Comparison of ENCODE assay signal across 8 mouse cellular contexts in the genomic region with DNA sequence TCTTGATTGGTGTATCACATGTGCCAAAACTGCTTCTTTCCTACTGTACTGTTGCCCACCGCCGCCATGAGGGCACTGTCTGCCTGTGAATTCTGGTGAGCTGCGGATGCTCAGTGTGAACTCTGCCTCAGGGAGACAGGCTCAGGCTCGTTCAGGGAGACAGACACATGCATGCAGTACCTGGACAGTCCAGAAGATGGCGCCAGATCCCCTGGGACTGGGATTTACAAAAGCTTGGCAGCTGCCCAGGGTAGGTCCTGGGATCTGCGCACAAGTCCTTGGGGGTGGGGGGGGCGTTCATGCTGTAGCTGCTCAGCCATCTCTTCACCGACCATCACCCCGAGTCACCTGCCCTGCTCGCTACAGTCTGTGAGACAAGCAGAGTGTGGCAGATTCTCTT.
DNase-seq lines count a peak whose midpoint lies in the region; ATAC-seq and TF ChIP-seq lines count a peak whose summit lies in the region.

No protein-coding gene starts in this region.

- DNase-seq in CD4-positive helper T cell, adult 2 months (ENCODE audit: low read depth, low spot score): peak; percentile 27
- peak; percentile 78 for DNase-seq in adrenal gland, postnatal 36 days
- peak; percentile 65 to 85 for DNase-seq in heart, postnatal 10 days
- DNase-seq in layer of hippocampus, adult 11-12 months (ENCODE audit: low spot score): peak; percentile 77
- DNase-seq in lung, postnatal 0 days (ENCODE audit: low spot score): peak; percentile 81
- DNase-seq in retina, embryonic 14.5 days (ENCODE audit: low spot score): peak; percentile 89
- peak; percentile 26 for DNase-seq in urinary bladder, postnatal 10 days (ENCODE audit: low spot score)

- H3K9ac ChIP-seq in lung, postnatal 0 days (replicated peaks; ENCODE audit: low read depth): no peak overlapping the region

- H3K4me2 ChIP-seq in lung, postnatal 0 days (replicated peaks; ENCODE audit: low read depth, low read length): no peak overlapping the region

- no peaks in the 10 kb centered on the region for H3K9me3 ChIP-seq in lung, postnatal 0 days (ENCODE audit: low read length)

- no peak overlapping the region for H3K4me3 ChIP-seq in embryonic fibroblast, embryonic 13.5 days (ENCODE audit: insufficient read depth, low read length)
- no peak overlapping the region for H3K4me3 ChIP-seq in lung, postnatal 0 days (ENCODE audit: low read depth, low read length)

- intact Hi-C loops in heart, postnatal 10 days (cut with DNase I): no loop called here

- H3K27me3 ChIP-seq in lung, postnatal 0 days (replicated peaks; ENCODE audit: insufficient read depth, low read length): no peaks in the 10 kb centered on the region

- TF ChIP-seq CTCF in embryonic fibroblast, embryonic 13.5 days (IDR thresholded peaks at IDR 0.05; ENCODE audit: borderline replicate concordance, insufficient read depth, low read length): peak; percentile 92
- TF ChIP-seq CTCF in lung, postnatal 0 days (IDR thresholded peaks at IDR 0.05): peak; percentile 97

- H3K27ac ChIP-seq in embryonic fibroblast, embryonic 13.5 days (ENCODE audit: insufficient read depth, low read length): no peak overlapping the region
- H3K27ac ChIP-seq in lung, postnatal 0 days (ENCODE audit: low read length): no peak overlapping the region

- TF ChIP-seq POLR2A in embryonic fibroblast, embryonic 13.5 days (IDR thresholded peaks at IDR 0.05; ENCODE audit: low read depth, low read length): no peak

- ATAC-seq in lung, postnatal 0 days: no peak; the same call in 1 of the 2 replicates

- WGBS in lung, postnatal 0 days: 14% methylated on average over 10 of the region's 10 CpGs

- no peaks in the 10 kb centered on the region for H3K36me3 ChIP-seq in lung, postnatal 0 days (ENCODE audit: insufficient read depth, low read length)

- no peak for TF ChIP-seq EP300 in lung, postnatal 0 days (IDR thresholded peaks at IDR 0.05)

- H3K4me1 ChIP-seq in embryonic fibroblast, embryonic 13.5 days (ENCODE audit: control insufficient read depth, insufficient read depth, low read length): peaks cover 3% of the 10 kb centered on the region; the same call in 1 of the 2 replicates
- no peaks in the 10 kb centered on the region for H3K4me1 ChIP-seq in lung, postnatal 0 days (ENCODE audit: insufficient read depth, low read depth, low read length)

Comparison
In these comparisons a context has a peak if more than half of its experiments do, and no peak if none do; other contexts are left out.
1. DNase-seq: peak in every context shown above with its lines; median percentile 89 in retina, embryonic 14.5 days; 81 in lung, postnatal 0 days; 78 in adrenal gland, postnatal 36 days; 77 in layer of hippocampus, adult 11-12 months; 75 in heart, postnatal 10 days; 27 in CD4-positive helper T cell, adult 2 months; 26 in urinary bladder, postnatal 10 days.